Mouse (Mus musculus) erythroblast, embryonic 14.5 days (primary cell): ENCODE data around the gene Ccr1l1.

Source experiments
- GATA1 ChIP-seq: IDR thresholded peaks from 2 replicates; pipeline ENCODE4 v1.6.1; 2012; ENCODE audit warnings: low read length, inconsistent platforms, mixed read lengths
- TAL1 ChIP-seq: IDR thresholded peaks from 3 replicates; pipeline ENCODE4 v1.6.1; 2012; ENCODE audit warnings: low read length, inconsistent platforms, mixed read lengths

- TF ChIP-seq TAL1 (no peak), GATA1 (no peak)
These were observed 50.0 kb downstream of the Ccr1l1 start for GRCm38 (mm10) chr9:123928118-123928758.
